ENCODE assay signal across 9 mouse cellular contexts in genomic region chr11:101813259-101813658, GRCm38 (mm10). TPM values are rescaled to one million over a fixed set of nuclear protein-coding genes. Genes with fewer than 3 reads are reported as not detected.
DNase-seq lines count a peak whose midpoint lies in the region; TF ChIP-seq lines count a peak whose summit lies in the region.
"Had no signal": no experiment of that assay in that cellular context is flagged by ENCODE, and none has a peak within 500 bp of the region (broad histone marks: within the 10 kb centered on the region; RNA-seq: fewer than 3 reads in every experiment).

No protein-coding gene starts in this region.

- TF ChIP-seq CTCF in lung, adult 2 months (IDR thresholded peaks at IDR 0.05; ENCODE audit: insufficient read depth, low read length) = peak; percentile 96

- no peaks in the 10 kb centered on the region for H3K4me1 ChIP-seq in lung, adult 2 months (ENCODE audit: control insufficient read depth, insufficient read depth, low read length)

- no peak for TF ChIP-seq POLR2A in lung, adult 2 months (IDR thresholded peaks at IDR 0.05; ENCODE audit: borderline replicate concordance, extremely low read depth, low read depth, low read length)

- DNase-seq in 3134 (ENCODE audit: extremely low read depth, insufficient read length, low spot score) (peak; percentile 34), MEL-GATA-1-ER (ENCODE audit: extremely low read depth, low read depth) (peak; percentile 18)
- peak; percentile 89 to 93 for DNase-seq in cerebellum, postnatal 10 days
- DNase-seq in gastrocnemius, postnatal 25 days = peak; percentile 48
- peak; percentile 43 for DNase-seq in large intestine, adult 2 months (ENCODE audit: low read depth, low spot score)
- peak; percentile 77 for DNase-seq in lung, adult 2 months
- DNase-seq in retina, postnatal 7 days (ENCODE audit: low read depth, low spot score) = peak; percentile 56
- DNase-seq in urinary bladder, adult 2 months (ENCODE audit: low spot score) = peak; percentile 65

- no peak overlapping the region for H3K4me3 ChIP-seq in lung, adult 2 months (replicated peaks; ENCODE audit: extremely low read depth, low read depth, low read length)
- H3K4me3 ChIP-seq: heart, embryonic 15.5 days had no signal

- under 1% methylated on average over 7 of the region's 7 CpGs for WGBS in large intestine, adult 2 months
- WGBS in lung, adult 2 months = 2% methylated on average over 7 of the region's 7 CpGs

RNA-seq across cellular contexts. Expression of gene Etv4, which starts 28.1 kb away (rescaled TPM):
- 1 to 10 TPM; 5.7 to 6.1 TPM for total RNA-seq in gastrocnemius, postnatal 25 days (2021)
- 1.3 and 1.8 TPM in 2 replicates for polyA plus RNA-seq in large intestine, adult 2 months (2012; rRNA removed)
- 0.60 and 0.95 TPM in 2 replicates for polyA plus RNA-seq in lung, adult 2 months (2012; rRNA removed)
- polyA plus RNA-seq in urinary bladder, adult 2 months (2012; rRNA removed) = 0.44 and 0.65 TPM in 2 replicates

Comparison
In these comparisons a context has a peak if more than half of its experiments do, and no peak if none do; other contexts are left out.
1. DNase-seq: peak in every context shown above with its lines; median percentile 91 in cerebellum, postnatal 10 days; 77 in lung, adult 2 months; 65 in urinary bladder, adult 2 months; 56 in retina, postnatal 7 days; 48 in gastrocnemius, postnatal 25 days; 43 in large intestine, adult 2 months; 34 in 3134; 18 in MEL-GATA-1-ER.